Mouse (Mus musculus) retina, embryonic 14.5 days (tissue): ENCODE results near the gene Jazf1.

Experiments used
- DNase-seq: peaks from one replicate; pipeline ENCODE4 v3.0.0-alpha.2; 2015; ENCODE audit warnings: low spot score

The Jazf1 gene

GRCm38 (mm10) chr6:52851019-52851418 is 217.4 kb downstream of the Jazf1 start:
- DNase-seq = no peak

- DNase-seq = no peak
Measured at GRCm38 (mm10) chr6:52848199-52848598, 220.2 kb downstream of the Jazf1 start.

GRCm38 (mm10) chr6:52846314-52846713 is 222.1 kb downstream of the Jazf1 start:
- DNase-seq = no peak

- no peak for DNase-seq
Measured at GRCm38 (mm10) chr6:52844741-52845140, 223.7 kb downstream of the Jazf1 start.

- peak; percentile 63 for DNase-seq
Measured at GRCm38 (mm10) chr6:52843027-52843426, 225.4 kb downstream of the Jazf1 start.

GRCm38 (mm10) chr6:52842598-52842997 is 225.8 kb downstream of the Jazf1 start:
- DNase-seq = no peak

GRCm38 (mm10) chr6:52841611-52842010 is 226.8 kb downstream of the Jazf1 start:
- DNase-seq = no peak

- DNase-seq = peak; percentile 31
Measured at GRCm38 (mm10) chr6:52840589-52841044, 227.8 kb downstream of the Jazf1 start.

GRCm38 (mm10) chr6:52838691-52839090 is 229.7 kb downstream of the Jazf1 start:
- DNase-seq = peak; percentile 90

GRCm38 (mm10) chr6:52837792-52838191 is 230.6 kb downstream of the Jazf1 start:
- no peak for DNase-seq

- DNase-seq = no peak
Measured at GRCm38 (mm10) chr6:52836201-52836950, 232.1 kb downstream of the Jazf1 start.

- no peak for DNase-seq
Measured at GRCm38 (mm10) chr6:52827752-52828277, 240.6 kb downstream of the Jazf1 start.

- DNase-seq = no peak
Measured at GRCm38 (mm10) chr6:52825535-52825934, 242.9 kb downstream of the Jazf1 start.

GRCm38 (mm10) chr6:52824977-52825482 is 243.4 kb downstream of the Jazf1 start:
- DNase-seq = no peak

- no peak for DNase-seq
Measured at GRCm38 (mm10) chr6:52823064-52823463, 245.4 kb downstream of the Jazf1 start.

GRCm38 (mm10) chr6:52822625-52823024 is 245.8 kb downstream of the Jazf1 start:
- DNase-seq = no peak

GRCm38 (mm10) chr6:52819353-52819752 is 249.1 kb downstream of the Jazf1 start:
- no peak for DNase-seq

GRCm38 (mm10) chr6:52818041-52818440 is 250.4 kb downstream of the Jazf1 start:
- DNase-seq = no peak

- no peak for DNase-seq
Measured at GRCm38 (mm10) chr6:52817203-52817874, 251.1 kb downstream of the Jazf1 start.

GRCm38 (mm10) chr6:52805237-52805856 is 263.1 kb downstream of the Jazf1 start:
- no peak for DNase-seq

- DNase-seq = no peak
Measured at GRCm38 (mm10) chr6:52802181-52802580, 266.2 kb downstream of the Jazf1 start.

GRCm38 (mm10) chr6:52797252-52797800 is 271.1 kb downstream of the Jazf1 start:
- DNase-seq = peak; percentile 44
